Mouse (Mus musculus) limb, embryonic 15.5 days (tissue): ENCODE results near the gene Mfsd9. TPM values are rescaled to one million over a fixed set of nuclear protein-coding genes. Genes with fewer than 3 reads are reported as not detected.
"Not testable (repeated sequence)": the region's sequence is repeated elsewhere in the genome, so short reads cannot be mapped to it uniquely, and the experiment has no call there.

Experiments used
- ATAC-seq: fragments of 200-750 bp; cut with Nextera tagmentation; 2 replicates; pipeline ENCODE4 v1.8.0; 2017; ENCODE audit warnings: low read depth, moderate TSS enrichment; ENCODE audit not compliant: insufficient number of reproducible peaks, low FRiP score, low TSS enrichment
- H3K27ac ChIP-seq: fragments of 300-500 bp; sonication (generic); 2 replicates; pipeline ENCODE4 v1.5.1; 2015; ENCODE audit warnings: moderate library complexity, mild to moderate bottlenecking, inconsistent platforms
- H3K27me3 ChIP-seq: fragments of 300-500 bp; sonication (generic); 2 replicates; pipeline ENCODE4 v1.6.1; 2015; ENCODE audit warnings: inconsistent platforms
- H3K36me3 ChIP-seq: fragments of 300-500 bp; sonication (generic); 2 replicates; pipeline ENCODE4 v1.6.1; 2015; ENCODE audit warnings: inconsistent platforms
- H3K4me1 ChIP-seq: fragments of 300-500 bp; sonication (generic); 2 replicates; pipeline ENCODE4 v1.6.1; 2015; ENCODE audit warnings: inconsistent platforms
- H3K4me2 ChIP-seq: fragments of 300-500 bp; sonication (generic); 2 replicates; pipeline ENCODE4 v1.6.1; 2015; ENCODE audit warnings: mild to moderate bottlenecking, inconsistent platforms
- H3K4me3 ChIP-seq: fragments of 300-500 bp; sonication (generic); 2 replicates; pipeline ENCODE4 v1.5.1; 2015; ENCODE audit warnings: mild to moderate bottlenecking, inconsistent platforms
- H3K9ac ChIP-seq: fragments of 300-500 bp; sonication (generic); 2 replicates; pipeline ENCODE4 v1.6.1; 2015; ENCODE audit warnings: inconsistent platforms
- H3K9me3 ChIP-seq: fragments of 300-500 bp; sonication (generic); 2 replicates; pipeline ENCODE4 v1.6.1; 2016; ENCODE audit warnings: inconsistent platforms
- WGBS: fragments of 180-500 bp; shearing (Covaris S2); methylation state at CpG from one replicate; pipeline ENCODE4 v1.1.7; 2015; 5-methylcytosine and 5-hydroxymethylcytosine counted together
- polyA plus RNA-seq: library from polyadenylated mRNA; unstranded; fragments of >200 nt; fragmentation: Nextera tagmentation; extraction: Ambion mirVana; gene quantifications from 2 replicates; pipeline ENCODE4 v1.2.1, GENCODE M21; 2015

The Mfsd9 gene
- polyA plus RNA-seq, 1 experiment from 2014 or later: 3.9 TPM

GRCm38 (mm10) chr1:40740739-40741138 lies 49.7 kb downstream of the Mfsd9 start:
- no peaks in the 10 kb centered on the region for H3K27me3 ChIP-seq
- no peaks in the 10 kb centered on the region for H3K9me3 ChIP-seq
- no peak for ATAC-seq
- 33% methylated on average over 2 of the region's 2 CpGs for WGBS
- no peaks in the 10 kb centered on the region for H3K4me1 ChIP-seq
- no peak overlapping the region for H3K27ac ChIP-seq
- H3K36me3 ChIP-seq: no peaks in the 10 kb centered on the region
- H3K4me3 ChIP-seq: no peak overlapping the region
- H3K9ac ChIP-seq: no peak overlapping the region
- H3K4me2 ChIP-seq: no peak overlapping the region

- H3K9ac ChIP-seq, H3K4me3 ChIP-seq, H3K36me3 ChIP-seq, H3K27me3 ChIP-seq, ATAC-seq, H3K4me2 ChIP-seq, H3K9me3 ChIP-seq, H3K27ac ChIP-seq, H3K4me1 ChIP-seq: not testable (repeated sequence)
- WGBS: 92% methylated on average over 9 of the region's 9 CpGs
Observed at GRCm38 (mm10) chr1:40738246-40738645, 52.2 kb downstream of the Mfsd9 start.

GRCm38 (mm10) chr1:40737671-40738070 lies 52.8 kb downstream of the Mfsd9 start:
- no peaks in the 10 kb centered on the region for H3K36me3 ChIP-seq
- H3K9me3 ChIP-seq: no peaks in the 10 kb centered on the region
- no peak overlapping the region for H3K4me3 ChIP-seq
- 70% methylated on average over 8 of the region's 8 CpGs for WGBS
- no peak overlapping the region for H3K9ac ChIP-seq
- H3K27me3 ChIP-seq: no peaks in the 10 kb centered on the region
- ATAC-seq: no peak
- H3K4me2 ChIP-seq: no peak overlapping the region
- no peaks in the 10 kb centered on the region for H3K4me1 ChIP-seq
- H3K27ac ChIP-seq: no peak overlapping the region

GRCm38 (mm10) chr1:40728636-40729035 lies 61.9 kb downstream of the Mfsd9 start:
- WGBS: 73% methylated on average over 1 of the region's 1 CpGs
- no peaks in the 10 kb centered on the region for H3K36me3 ChIP-seq
- no peaks in the 10 kb centered on the region for H3K27me3 ChIP-seq
- H3K4me3 ChIP-seq: no peak overlapping the region
- H3K4me1 ChIP-seq: no peaks in the 10 kb centered on the region
- no peak for ATAC-seq
- H3K9me3 ChIP-seq: no peaks in the 10 kb centered on the region
- no peak overlapping the region for H3K4me2 ChIP-seq
- no peak overlapping the region for H3K27ac ChIP-seq
- no peak overlapping the region for H3K9ac ChIP-seq

GRCm38 (mm10) chr1:40727404-40727803 lies 63.1 kb downstream of the Mfsd9 start:
- Histone ChIP-seq H3K36me3 (no peaks in the 10 kb centered on the region), H3K4me1 (no peaks in the 10 kb centered on the region), H3K27ac (no peak overlapping the region), H3K9ac (no peak overlapping the region), H3K9me3 (no peaks in the 10 kb centered on the region), H3K4me3 (no peak overlapping the region), H3K27me3 (no peaks in the 10 kb centered on the region), H3K4me2 (no peak overlapping the region)
- WGBS: 79% methylated on average over 7 of the region's 7 CpGs
- no peak for ATAC-seq

GRCm38 (mm10) chr1:40726051-40726450 lies 64.4 kb downstream of the Mfsd9 start:
- no peaks in the 10 kb centered on the region for H3K27me3 ChIP-seq
- no peaks in the 10 kb centered on the region for H3K4me1 ChIP-seq
- no peak overlapping the region for H3K27ac ChIP-seq
- WGBS: 85% methylated on average over 10 of the region's 10 CpGs
- no peaks in the 10 kb centered on the region for H3K9me3 ChIP-seq
- H3K9ac ChIP-seq: no peak overlapping the region
- ATAC-seq: no peak
- H3K4me3 ChIP-seq: no peak overlapping the region
- no peak overlapping the region for H3K4me2 ChIP-seq
- H3K36me3 ChIP-seq: no peaks in the 10 kb centered on the region

Other genes with a start within 250 kb of the Mfsd9 start
- gene Slc9a4, start 210.6 kb downstream of the Mfsd9 start, polyA plus RNA-seq: 0.11 TPM in 1 of 2 replicates, not detected in the other
- gene Slc9a2, start 110.1 kb downstream of the Mfsd9 start, polyA plus RNA-seq: 0.56 and 1.2 TPM in 2 replicates
- 3.3 and 13.0 TPM in 2 replicates for gene Tmem182, start 14.9 kb upstream of the Mfsd9 start, polyA plus RNA-seq